Mouse (Mus musculus): Measurements from ENCODE around the gene Srcin1.

GRCm38 (mm10) chr11:97520541-97520940 is 55.4 kb downstream of the Srcin1 start:
- no peak for TF ChIP-seq GATA1 (IDR thresholded peaks at IDR 0.05; ENCODE audit: low read length)
- no peak for TF ChIP-seq TAL1 (IDR thresholded peaks at IDR 0.05; ENCODE audit: low read length)

All from erythroblast, embryonic 14.5 days (primary cell).